Mouse (Mus musculus): Measurements from ENCODE around the gene Ldb3. TPM values are rescaled to one million over a fixed set of nuclear protein-coding genes. Genes with fewer than 3 reads are reported as not detected.

The Ldb3 gene
- total and polyA plus RNA-seq, 2 experiments from 2014 or later: 376 to 526 TPM

DNA sequence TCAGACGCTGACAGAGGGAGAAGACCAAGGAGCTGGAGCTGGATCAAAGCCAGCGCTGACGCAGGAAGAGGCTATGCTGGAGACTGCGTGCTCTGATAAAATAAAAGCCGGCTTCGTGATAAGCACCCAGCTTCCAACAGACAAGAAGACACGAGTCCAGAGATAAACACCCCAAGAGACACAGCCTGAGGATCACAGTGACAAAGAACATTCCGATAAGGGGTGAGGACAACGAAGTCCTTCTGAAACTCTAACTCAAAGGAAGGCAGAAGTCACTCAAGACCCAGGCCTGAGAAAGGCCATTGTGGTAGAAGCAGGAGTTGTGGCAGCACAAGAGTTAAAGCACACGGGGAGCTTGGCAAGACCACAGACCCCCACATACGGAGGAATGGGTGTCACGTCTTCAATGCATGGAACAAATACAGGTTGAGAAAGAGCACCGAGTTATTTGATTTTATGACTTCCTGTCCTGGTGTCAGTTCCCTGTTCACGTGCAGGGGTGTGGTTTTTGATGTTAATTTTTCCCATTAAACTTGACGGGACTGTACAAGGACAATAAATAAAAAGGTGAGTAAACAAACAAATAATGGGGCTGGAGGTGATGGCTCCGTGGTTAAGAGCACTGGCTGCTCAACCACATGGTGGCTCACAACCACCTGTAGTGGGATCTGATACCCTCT lies 35.2 kb upstream of the Ldb3 start:
- WGBS: 31% methylated on average over 16 of the region's 16 CpGs
- no peak for ATAC-seq (ENCODE audit: insufficient read depth, low read depth)

DNA sequence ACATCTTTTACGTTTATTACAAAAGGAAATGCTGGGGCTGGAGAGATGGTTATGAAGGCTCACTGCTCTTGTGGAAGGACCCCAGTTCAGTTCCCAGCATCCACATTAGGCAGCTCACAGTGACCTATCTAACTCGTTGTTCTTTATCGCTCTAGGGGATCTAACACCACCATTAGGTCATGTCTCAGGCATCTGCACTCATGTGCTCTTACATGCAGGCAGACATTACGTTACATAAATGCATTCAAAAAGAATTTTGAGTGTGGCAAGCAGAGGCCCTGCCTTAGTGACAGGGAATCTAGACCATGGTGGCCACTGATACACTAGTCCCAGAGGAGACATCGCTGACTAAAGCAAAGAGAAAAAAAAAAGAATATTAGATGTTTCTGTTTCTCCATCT lies 34.6 kb upstream of the Ldb3 start:
- H3K9me3 ChIP-seq (replicated peaks; ENCODE audit: control insufficient read depth, low read length): no peaks in the 10 kb centered on the region
- no peak for ATAC-seq (ENCODE audit: insufficient read depth, low read depth)
- H3K9ac ChIP-seq (replicated peaks; ENCODE audit: low read depth, low read length): no peak overlapping the region
- H3K4me3 ChIP-seq (ENCODE audit: low read depth, low read length): no peak overlapping the region
- H3K27me3 ChIP-seq (ENCODE audit: control insufficient read depth, insufficient read depth, low read length): no peaks in the 10 kb centered on the region
- H3K4me1 ChIP-seq (ENCODE audit: control insufficient read depth, insufficient read depth): no peaks in the 10 kb centered on the region
- H3K27ac ChIP-seq (ENCODE audit: low read depth): no peak overlapping the region
- H3K4me2 ChIP-seq (ENCODE audit: low read depth, low read length): no peak overlapping the region
- no peak for DNase-seq (ENCODE audit: low spot score)
- TF ChIP-seq CTCF (IDR thresholded peaks at IDR 0.05; ENCODE audit: low read depth): no peak
- no peak for TF ChIP-seq EP300 (IDR thresholded peaks at IDR 0.05; ENCODE audit: low read depth)
- 71% methylated on average over 5 of the region's 5 CpGs for WGBS
- no peaks in the 10 kb centered on the region for H3K36me3 ChIP-seq (replicated peaks; ENCODE audit: control insufficient read depth, insufficient read depth, low read length)

More for the DNA sequence above, 35.2 kb upstream of the Ldb3 start:
- Histone ChIP-seq H3K27me3 (ENCODE audit: control insufficient read depth, insufficient read depth, low read length) (no peaks in the 10 kb centered on the region), H3K36me3 (replicated peaks; ENCODE audit: control insufficient read depth, insufficient read depth, low read length) (no peaks in the 10 kb centered on the region), H3K4me3 (ENCODE audit: low read depth, low read length) (no peak overlapping the region), H3K9me3 (replicated peaks; ENCODE audit: control insufficient read depth, low read length) (no peaks in the 10 kb centered on the region), H3K4me2 (ENCODE audit: low read depth, low read length) (no peak overlapping the region), H3K4me1 (ENCODE audit: control insufficient read depth, insufficient read depth) (no peaks in the 10 kb centered on the region), H3K27ac (ENCODE audit: low read depth) (no peak overlapping the region), H3K9ac (replicated peaks; ENCODE audit: low read depth, low read length) (no peak overlapping the region)
- no peak for TF ChIP-seq EP300 (IDR thresholded peaks at IDR 0.05; ENCODE audit: low read depth)
- TF ChIP-seq CTCF (IDR thresholded peaks at IDR 0.05; ENCODE audit: low read depth): no peak
- no peak for DNase-seq (ENCODE audit: low spot score)

DNA sequence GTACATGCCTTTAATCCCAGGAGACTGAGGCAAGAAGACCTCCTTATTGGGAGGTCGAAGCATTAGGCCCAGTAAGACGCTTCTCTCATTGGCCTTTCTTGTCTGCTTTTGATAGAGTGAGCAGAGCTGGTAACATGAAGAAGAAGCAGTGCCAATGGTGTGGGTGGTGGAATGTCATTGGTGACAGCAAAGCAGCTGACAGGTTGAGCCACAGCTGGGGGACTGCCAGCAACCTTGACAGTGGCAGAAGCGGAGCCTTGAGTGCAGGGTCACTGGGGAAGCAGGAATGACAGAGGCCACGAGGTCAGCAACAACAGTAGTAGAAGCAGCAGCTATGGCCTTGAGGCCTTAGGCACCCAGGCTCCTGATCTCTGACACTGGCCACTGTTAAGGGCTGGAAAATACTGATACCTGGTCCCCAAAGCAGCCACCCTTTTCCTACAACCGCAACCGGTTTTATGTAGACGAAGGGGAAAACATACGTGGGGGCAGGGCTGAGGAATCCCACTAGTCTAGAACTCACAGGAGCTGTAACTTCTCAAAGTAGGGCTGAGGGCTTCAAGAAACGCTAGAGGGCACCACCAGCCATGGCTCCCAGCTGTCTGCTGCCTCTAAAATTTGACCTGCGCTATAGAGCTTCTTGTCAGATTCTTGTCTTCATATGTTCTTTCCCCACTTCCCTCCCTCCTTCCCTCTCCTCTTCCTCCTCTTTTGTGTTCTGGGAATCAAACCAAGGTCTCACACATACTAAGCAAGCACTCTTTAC lies 32.3 kb upstream of the Ldb3 start:
- H3K27me3 ChIP-seq (ENCODE audit: control insufficient read depth, insufficient read depth, low read length): 0 out of 2 replicates have a peak, but pooled peaks cover 6% of the 10 kb centered on the region
- DNase-seq (ENCODE audit: low spot score): peak; percentile 37
- ATAC-seq (ENCODE audit: insufficient read depth, low read depth): peak; percentile 65
- peak; percentile 58 for TF ChIP-seq CTCF (IDR thresholded peaks at IDR 0.05; ENCODE audit: low read depth)
- TF ChIP-seq EP300 (IDR thresholded peaks at IDR 0.05; ENCODE audit: low read depth): no peak
- WGBS: 20% methylated on average over 10 of the region's 10 CpGs
- H3K4me3 ChIP-seq (ENCODE audit: low read depth, low read length): no peak overlapping the region
- no peaks in the 10 kb centered on the region for H3K4me1 ChIP-seq (ENCODE audit: control insufficient read depth, insufficient read depth)
- no peaks in the 10 kb centered on the region for H3K36me3 ChIP-seq (replicated peaks; ENCODE audit: control insufficient read depth, insufficient read depth, low read length)
- no peaks in the 10 kb centered on the region for H3K9me3 ChIP-seq (replicated peaks; ENCODE audit: control insufficient read depth, low read length)
- no peak overlapping the region for H3K9ac ChIP-seq (replicated peaks; ENCODE audit: low read depth, low read length)
- peak overlapping the region; percentile 34; the same call in 1 of the 2 replicates for H3K27ac ChIP-seq (ENCODE audit: low read depth)
- no peak overlapping the region for H3K4me2 ChIP-seq (ENCODE audit: low read depth, low read length)

DNA sequence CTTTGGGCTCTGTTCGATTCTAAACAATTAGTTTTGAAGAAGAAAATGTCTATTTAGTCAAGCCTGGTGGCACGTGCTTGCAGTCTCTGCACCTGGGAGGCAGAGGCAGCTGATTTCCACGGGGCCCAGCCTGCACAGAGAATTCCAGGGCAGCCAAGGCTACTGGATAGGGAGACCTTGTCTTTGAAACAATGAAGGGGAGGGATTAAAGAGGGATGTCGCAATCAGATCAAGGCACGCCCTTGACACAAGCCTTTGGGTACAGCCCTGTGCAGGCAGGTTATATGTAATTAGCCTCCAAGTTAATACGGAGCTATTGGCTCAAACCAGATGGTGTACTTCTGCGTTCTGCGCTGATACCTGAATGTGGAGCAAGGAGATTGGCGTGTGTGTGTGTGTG lies 30.3 kb upstream of the Ldb3 start:
- 0 out of 2 replicates have a peak, but pooled peaks cover 6% of the 10 kb centered on the region for H3K27me3 ChIP-seq (ENCODE audit: control insufficient read depth, insufficient read depth, low read length)
- H3K36me3 ChIP-seq (replicated peaks; ENCODE audit: control insufficient read depth, insufficient read depth, low read length): no peaks in the 10 kb centered on the region
- no peak for ATAC-seq (ENCODE audit: insufficient read depth, low read depth)
- no peak overlapping the region for H3K4me2 ChIP-seq (ENCODE audit: low read depth, low read length)
- no peak overlapping the region for H3K9ac ChIP-seq (replicated peaks; ENCODE audit: low read depth, low read length)
- H3K4me1 ChIP-seq (ENCODE audit: control insufficient read depth, insufficient read depth): no peaks in the 10 kb centered on the region
- WGBS: 46% methylated on average over 9 of the region's 9 CpGs
- no peak for DNase-seq (ENCODE audit: low spot score)
- no peak overlapping the region for H3K27ac ChIP-seq (ENCODE audit: low read depth)
- H3K4me3 ChIP-seq (ENCODE audit: low read depth, low read length): no peak overlapping the region
- TF ChIP-seq EP300 (IDR thresholded peaks at IDR 0.05; ENCODE audit: low read depth) (no peak), CTCF (IDR thresholded peaks at IDR 0.05; ENCODE audit: low read depth) (no peak)
- no peaks in the 10 kb centered on the region for H3K9me3 ChIP-seq (replicated peaks; ENCODE audit: control insufficient read depth, low read length)

DNA sequence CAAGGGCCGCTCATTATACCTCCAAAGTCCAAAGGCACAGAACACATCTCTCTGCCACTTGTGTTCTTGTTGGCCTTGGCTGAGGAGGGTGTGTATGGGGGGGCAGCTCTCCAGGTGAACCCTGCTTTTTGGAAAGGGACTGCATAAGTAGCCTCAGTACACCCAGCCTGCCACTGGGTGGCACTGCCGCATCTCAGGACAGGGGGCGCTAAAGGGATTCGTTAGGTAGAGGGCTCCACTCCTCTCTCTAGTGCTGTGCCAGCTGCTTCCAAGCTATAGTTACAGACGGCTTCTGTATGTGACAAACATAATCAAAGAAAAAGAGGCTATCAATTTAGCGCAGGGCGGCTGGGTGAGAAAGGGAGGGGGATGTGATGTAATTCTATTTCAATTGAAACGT lies 28.3 kb upstream of the Ldb3 start:
- H3K4me1 ChIP-seq (ENCODE audit: control insufficient read depth, insufficient read depth): no peaks in the 10 kb centered on the region
- DNase-seq (ENCODE audit: low spot score) (peak; percentile 87), ATAC-seq (ENCODE audit: insufficient read depth, low read depth) (peak; percentile 57; the same call in 1 of the 2 replicates)
- WGBS: 3% methylated on average over 8 of the region's 8 CpGs
- no peak overlapping the region for H3K4me3 ChIP-seq (ENCODE audit: low read depth, low read length)
- no peak overlapping the region for H3K9ac ChIP-seq (replicated peaks; ENCODE audit: low read depth, low read length)
- H3K27me3 ChIP-seq (ENCODE audit: control insufficient read depth, insufficient read depth, low read length): 0 out of 2 replicates have a peak, but pooled peaks cover 6% of the 10 kb centered on the region
- no peak overlapping the region for H3K4me2 ChIP-seq (ENCODE audit: low read depth, low read length)
- no peaks in the 10 kb centered on the region for H3K9me3 ChIP-seq (replicated peaks; ENCODE audit: control insufficient read depth, low read length)
- no peak overlapping the region for H3K27ac ChIP-seq (ENCODE audit: low read depth)
- H3K36me3 ChIP-seq (replicated peaks; ENCODE audit: control insufficient read depth, insufficient read depth, low read length): no peaks in the 10 kb centered on the region
- TF ChIP-seq EP300 (IDR thresholded peaks at IDR 0.05; ENCODE audit: low read depth) (no peak), CTCF (IDR thresholded peaks at IDR 0.05; ENCODE audit: low read depth) (peak; percentile 99)
